Mouse (Mus musculus) heart, embryonic 10.5 days (tissue): ENCODE data around the gene Aldh1l1. TPM values are rescaled to one million over a fixed set of nuclear protein-coding genes. Genes with fewer than 3 reads are reported as not detected.
A peak's percentile ranks its signal among the peaks of the same experiment; 100 is the strongest.

ENCODE experiments used
- DNase-seq: peaks from one replicate; pipeline ENCODE4 v3.0.0-alpha.2; 2017; ENCODE audit warnings: low spot score
- H3K27ac ChIP-seq: fragments of 300-500 bp; sonication (generic); 2 replicates; pipeline ENCODE4 v1.5.1; 2016; ENCODE audit warnings: mild to moderate bottlenecking
- H3K27me3 ChIP-seq: fragments of 300-500 bp; sonication (generic); 2 replicates; pipeline ENCODE4 v1.6.1; 2016; ENCODE audit warnings: mild to moderate bottlenecking; ENCODE audit not compliant: poor library complexity, insufficient read depth, severe bottlenecking
- H3K36me3 ChIP-seq: fragments of 300-500 bp; sonication (generic); 2 replicates; pipeline ENCODE4 v1.6.1; 2016; ENCODE audit warnings: mild to moderate bottlenecking, moderate library complexity
- H3K4me1 ChIP-seq: fragments of 300-500 bp; sonication (generic); 2 replicates; pipeline ENCODE4 v1.6.1; 2016; ENCODE audit warnings: mild to moderate bottlenecking
- H3K4me3 ChIP-seq: fragments of 300-500 bp; sonication (generic); 2 replicates; pipeline ENCODE4 v1.5.1; 2016; ENCODE audit warnings: mild to moderate bottlenecking, moderate library complexity
- H3K9me3 ChIP-seq: fragments of 300-500 bp; sonication (generic); 2 replicates; pipeline ENCODE4 v1.6.1; 2016; ENCODE audit warnings: mild to moderate bottlenecking, moderate library complexity
- WGBS: fragments of 180-500 bp; shearing (Covaris S2); methylation state at CpG from one replicate; pipeline ENCODE4 v1.1.7; 2016; 5-methylcytosine and 5-hydroxymethylcytosine counted together
- polyA plus RNA-seq: library from polyadenylated mRNA; unstranded; fragments of >200 nt; fragmentation: Nextera tagmentation; extraction: Ambion mirVana; gene quantifications from 2 replicates; pipeline ENCODE4 v1.2.1, GENCODE M21; 2016

The Aldh1l1 gene
- polyA plus RNA-seq, 1 experiment from 2014 or later: 0.93 TPM

DNA sequence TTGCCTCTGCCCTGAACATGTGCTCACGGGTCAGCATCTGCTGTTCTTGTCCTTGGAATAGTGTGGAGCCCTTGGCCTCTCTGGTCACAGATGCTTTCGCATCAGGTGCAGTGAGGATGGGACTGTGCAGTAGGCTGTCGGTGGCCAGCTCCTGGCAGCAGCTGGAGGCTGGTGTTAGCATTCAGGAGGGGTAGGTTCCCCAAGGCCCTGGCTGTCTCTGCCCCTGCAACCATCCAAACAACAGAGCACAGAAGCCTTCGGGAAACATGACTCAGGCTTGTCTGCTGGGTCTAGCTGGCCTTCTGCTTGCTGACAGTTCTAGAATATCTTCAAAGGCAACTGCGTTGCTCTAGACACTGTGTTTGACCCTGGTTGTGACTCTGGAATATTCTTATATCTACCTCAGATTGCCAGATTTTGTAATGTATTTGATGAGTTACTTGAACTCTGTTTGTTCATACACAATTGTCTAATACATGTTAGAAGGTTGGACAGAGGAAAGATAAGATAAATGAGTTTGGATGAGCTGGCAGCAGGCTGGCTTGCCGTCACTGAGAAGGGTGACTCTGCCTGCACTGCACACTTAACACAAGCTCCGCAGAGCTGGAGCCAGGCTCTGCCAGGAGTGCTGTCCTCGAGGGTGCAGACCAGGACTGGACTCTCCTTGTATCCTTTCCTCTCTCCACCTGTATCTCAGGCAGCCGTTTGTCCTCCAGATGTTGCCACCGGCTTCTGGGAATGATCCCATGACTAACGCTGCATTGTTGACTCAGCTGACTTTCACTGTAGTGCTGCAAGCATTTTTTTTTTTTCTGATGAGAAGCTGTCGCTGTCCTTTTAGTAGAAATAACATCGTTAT is 79.4 kb downstream of the Aldh1l1 start:
- Histone ChIP-seq H3K36me3 (no peaks in the 10 kb centered on the region), H3K4me1 (peaks cover 24% of the 10 kb centered on the region; the same call in 1 of the 2 replicates), H3K4me3 (no peak overlapping the region), H3K27ac (no peak overlapping the region), H3K27me3 (peaks cover 33% of the 10 kb centered on the region; the same call in 1 of the 2 replicates), H3K9me3 (no peaks in the 10 kb centered on the region)
- 55% methylated on average over 13 of the region's 13 CpGs for WGBS
- no peak for DNase-seq

DNA sequence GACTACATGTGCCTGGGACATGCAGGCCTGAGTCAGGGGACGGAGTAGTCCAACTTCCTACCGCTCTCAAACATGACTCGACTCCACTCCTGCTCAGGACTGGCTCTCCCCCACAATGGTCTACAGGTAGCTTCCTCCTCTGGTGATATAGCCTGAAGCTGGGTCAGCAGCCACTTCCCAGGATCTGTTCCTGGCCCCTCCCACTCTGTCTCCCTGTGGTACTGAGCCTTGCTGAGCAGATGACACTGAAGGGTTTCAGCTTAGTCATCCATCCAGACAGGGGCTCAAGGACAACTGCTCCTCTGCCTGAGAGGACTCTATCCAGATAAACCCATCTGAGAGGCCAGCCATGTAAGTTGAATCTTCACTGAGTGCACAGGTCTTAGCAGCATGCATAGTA is 81.3 kb downstream of the Aldh1l1 start:
- 82% methylated on average over 3 of the region's 3 CpGs for WGBS
- Histone ChIP-seq H3K27ac (no peak overlapping the region), H3K9me3 (no peaks in the 10 kb centered on the region), H3K27me3 (peaks cover 33% of the 10 kb centered on the region; the same call in 1 of the 2 replicates), H3K4me3 (no peak overlapping the region), H3K4me1 (peaks cover 24% of the 10 kb centered on the region; the same call in 1 of the 2 replicates), H3K36me3 (no peaks in the 10 kb centered on the region)
- no peak for DNase-seq

DNA sequence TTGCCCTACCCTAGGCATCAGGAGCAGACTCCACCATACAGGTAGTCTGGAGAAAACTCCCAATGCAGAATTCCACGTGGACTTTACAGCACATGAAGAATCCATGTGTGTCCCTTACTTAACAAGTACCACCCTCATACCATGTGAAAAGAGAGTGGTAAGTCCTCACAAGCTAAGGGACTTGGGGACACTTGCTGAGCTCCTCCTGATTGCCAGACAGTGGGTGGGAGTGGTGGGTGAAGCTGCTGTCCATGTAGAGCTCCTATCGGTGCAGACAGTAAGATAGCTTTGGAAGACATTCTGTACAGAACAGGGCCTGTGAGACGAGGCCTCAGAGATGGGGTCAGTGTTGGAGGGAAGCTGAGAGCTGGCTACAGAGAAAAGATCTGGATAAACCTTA is 81.7 kb downstream of the Aldh1l1 start:
- WGBS: 62% methylated on average over 3 of the region's 3 CpGs
- no peak overlapping the region for H3K27ac ChIP-seq
- no peaks in the 10 kb centered on the region for H3K36me3 ChIP-seq
- no peak for DNase-seq
- no peaks in the 10 kb centered on the region for H3K9me3 ChIP-seq
- peaks cover 32% of the 10 kb centered on the region; the same call in 1 of the 2 replicates for H3K27me3 ChIP-seq
- peaks cover 24% of the 10 kb centered on the region; the same call in 1 of the 2 replicates for H3K4me1 ChIP-seq
- H3K4me3 ChIP-seq: no peak overlapping the region

DNA sequence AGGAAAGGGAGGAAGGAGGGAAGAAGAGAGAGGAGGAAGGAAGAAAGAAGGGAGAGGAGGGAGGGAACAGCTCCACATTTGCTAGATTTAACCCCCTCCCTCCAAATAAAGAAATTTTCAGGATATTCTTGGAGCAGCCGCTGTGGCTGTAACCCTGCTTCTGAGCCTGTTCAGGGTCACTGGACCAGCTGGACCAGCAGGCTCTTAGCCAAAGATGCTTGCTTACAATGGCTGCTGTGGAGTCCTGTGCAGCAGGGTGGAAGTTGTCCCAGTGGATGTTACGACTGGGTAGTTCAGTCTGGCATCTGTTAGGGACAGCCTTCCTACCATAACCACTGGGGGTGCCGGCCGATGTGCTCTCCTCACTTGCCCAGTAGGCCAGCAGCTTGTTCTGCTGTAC is 82.5 kb downstream of the Aldh1l1 start:
- no peak for DNase-seq
- H3K27ac ChIP-seq: no peak overlapping the region
- no peak overlapping the region for H3K4me3 ChIP-seq
- H3K36me3 ChIP-seq: no peaks in the 10 kb centered on the region
- H3K9me3 ChIP-seq: no peaks in the 10 kb centered on the region
- peaks cover 24% of the 10 kb centered on the region; the same call in 1 of the 2 replicates for H3K4me1 ChIP-seq
- WGBS: 79% methylated on average over 4 of the region's 4 CpGs
- H3K27me3 ChIP-seq: peaks cover 32% of the 10 kb centered on the region; the same call in 1 of the 2 replicates

DNA sequence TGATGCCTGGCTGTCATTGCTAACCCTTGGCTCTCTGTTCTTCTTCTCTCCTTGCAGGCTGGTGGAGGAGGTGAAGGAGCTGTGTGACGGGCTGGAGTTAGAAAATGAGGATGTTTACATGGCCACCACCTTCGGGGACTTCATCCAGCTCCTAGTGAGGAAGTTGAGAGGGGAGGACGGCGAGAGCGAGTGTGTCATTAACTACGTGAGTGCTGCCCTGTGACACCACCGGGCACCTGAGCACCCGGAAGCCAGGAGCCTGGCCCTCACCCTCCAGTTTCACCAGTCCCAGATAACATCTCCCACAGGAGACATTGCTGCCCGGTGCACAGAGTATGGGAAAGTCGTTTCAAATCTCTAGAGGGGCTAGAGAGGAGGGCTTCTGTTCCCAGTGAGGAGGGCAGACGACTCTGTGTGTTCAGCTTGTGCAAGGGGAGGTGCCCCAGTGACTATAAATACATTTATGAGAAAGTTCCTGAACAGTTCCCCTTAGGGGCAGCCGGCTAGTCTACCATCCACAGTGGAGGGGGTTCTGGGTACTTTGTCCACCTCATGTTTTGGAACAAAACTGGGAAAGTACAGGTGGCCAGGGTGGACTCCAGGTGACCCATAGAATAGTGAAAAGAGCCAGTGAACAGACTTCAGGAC is 83.6 kb downstream of the Aldh1l1 start:
- Histone ChIP-seq H3K4me1 (peaks cover 14% of the 10 kb centered on the region; the same call in 1 of the 2 replicates), H3K9me3 (no peaks in the 10 kb centered on the region), H3K27ac (no peak overlapping the region), H3K4me3 (no peak overlapping the region), H3K36me3 (no peaks in the 10 kb centered on the region), H3K27me3 (peaks cover 32% of the 10 kb centered on the region; the same call in 1 of the 2 replicates)
- no peak for DNase-seq
- 62% methylated on average over 12 of the region's 12 CpGs for WGBS

DNA sequence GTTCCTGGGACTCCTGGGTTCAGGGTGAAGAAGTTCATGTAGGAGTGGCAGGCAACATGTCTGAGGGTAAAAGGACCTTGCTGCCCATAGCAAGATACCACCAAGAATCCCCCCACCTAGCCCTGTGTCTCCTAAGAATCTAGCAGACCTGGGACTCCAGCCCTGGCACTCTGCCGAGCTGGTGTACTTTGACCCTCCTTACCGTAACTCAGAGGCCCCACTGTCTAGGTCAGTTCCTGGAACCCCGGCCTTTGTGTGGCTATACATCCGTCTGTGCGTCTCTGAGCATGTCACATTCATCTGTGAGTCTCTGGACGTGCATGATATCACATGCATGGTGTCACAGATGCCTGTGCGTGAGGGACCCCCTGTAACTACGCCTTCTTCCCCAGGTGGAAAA is 84.2 kb downstream of the Aldh1l1 start:
- H3K36me3 ChIP-seq: no peaks in the 10 kb centered on the region
- no peak overlapping the region for H3K27ac ChIP-seq
- no peaks in the 10 kb centered on the region for H3K9me3 ChIP-seq
- peaks cover 32% of the 10 kb centered on the region; the same call in 1 of the 2 replicates for H3K27me3 ChIP-seq
- H3K4me1 ChIP-seq: peaks cover 8% of the 10 kb centered on the region; the same call in 1 of the 2 replicates
- no peak overlapping the region for H3K4me3 ChIP-seq
- WGBS: 78% methylated on average over 8 of the region's 8 CpGs
- DNase-seq: no peak

DNA sequence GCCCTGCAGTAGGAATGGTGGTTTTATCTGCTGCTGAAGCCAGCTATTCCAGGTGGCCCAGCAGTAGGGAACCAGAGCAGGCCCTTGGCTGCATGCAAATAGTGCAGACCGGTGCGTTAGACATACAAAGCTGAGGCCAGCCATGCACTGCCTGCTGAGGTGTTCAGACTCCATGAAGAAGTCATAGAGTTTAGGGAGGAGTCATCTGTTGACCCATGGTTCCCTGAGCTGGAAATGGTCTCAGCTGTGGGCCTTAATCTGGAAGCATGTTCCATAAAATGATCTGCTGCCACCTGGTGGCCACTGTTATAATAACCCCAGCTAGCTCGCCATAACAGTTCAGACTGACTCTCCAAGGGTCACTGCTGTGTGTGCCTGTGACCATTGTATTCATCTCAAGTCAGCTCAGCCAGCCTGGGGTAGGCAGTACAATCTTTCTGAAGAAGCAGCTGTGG is 89.1 kb downstream of the Aldh1l1 start:
- no peaks in the 10 kb centered on the region for H3K36me3 ChIP-seq
- WGBS: 44% methylated on average over 3 of the region's 3 CpGs
- H3K4me3 ChIP-seq: no peak overlapping the region
- peaks cover 16% of the 10 kb centered on the region; the same call in 1 of the 2 replicates for H3K4me1 ChIP-seq
- H3K9me3 ChIP-seq: no peaks in the 10 kb centered on the region
- H3K27ac ChIP-seq: no peak overlapping the region
- H3K27me3 ChIP-seq: peaks cover 12% of the 10 kb centered on the region; the same call in 1 of the 2 replicates
- peak; percentile 86 for DNase-seq

DNA sequence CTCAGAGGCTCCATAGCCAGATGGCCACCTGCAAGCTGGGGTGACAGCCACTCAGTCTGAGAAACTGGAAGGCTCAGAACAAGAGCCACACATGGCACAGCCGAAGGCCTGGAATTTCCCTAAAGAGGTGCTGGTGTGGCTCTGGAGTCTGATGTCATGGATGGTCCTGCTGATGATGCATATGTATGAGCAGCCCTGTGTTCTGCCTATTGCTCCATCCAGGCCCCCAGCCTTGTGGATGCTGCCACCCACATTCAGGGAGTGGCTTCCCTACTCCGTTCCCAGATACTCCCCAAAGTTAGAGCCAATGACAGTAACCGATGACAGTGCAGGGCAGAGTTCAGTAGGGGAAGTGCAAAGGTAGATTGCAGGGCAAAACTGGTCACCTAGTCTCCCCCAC is 91.9 kb downstream of the Aldh1l1 start:
- 51% methylated on average over 3 of the region's 3 CpGs for WGBS
- H3K36me3 ChIP-seq: no peaks in the 10 kb centered on the region
- no peak overlapping the region for H3K27ac ChIP-seq
- no peak overlapping the region for H3K4me3 ChIP-seq
- H3K4me1 ChIP-seq: peaks cover 16% of the 10 kb centered on the region; the same call in 1 of the 2 replicates
- H3K27me3 ChIP-seq: peaks cover 11% of the 10 kb centered on the region; the same call in 1 of the 2 replicates
- no peaks in the 10 kb centered on the region for H3K9me3 ChIP-seq
- DNase-seq: no peak

GRCm38 (mm10) chr6:90582331-90582730 is 96.1 kb downstream of the Aldh1l1 start:
- Histone ChIP-seq H3K9me3 (no peaks in the 10 kb centered on the region), H3K27ac (no peak overlapping the region), H3K4me3 (no peak overlapping the region), H3K4me1 (peaks cover 16% of the 10 kb centered on the region; the same call in 1 of the 2 replicates), H3K27me3 (peaks cover 11% of the 10 kb centered on the region; the same call in 1 of the 2 replicates), H3K36me3 (no peaks in the 10 kb centered on the region)
- no peak for DNase-seq
- 74% methylated on average over 2 of the region's 2 CpGs for WGBS

- Histone ChIP-seq H3K27me3 (peaks cover 15% of the 10 kb centered on the region; the same call in 1 of the 2 replicates), H3K27ac (no peak overlapping the region)
- 59% methylated on average over 5 of the region's 5 CpGs for WGBS
These were observed 101.9 kb downstream of the Aldh1l1 start for GRCm38 (mm10) chr6:90588113-90588512.

GRCm38 (mm10) chr6:90590707-90591106 is 104.5 kb downstream of the Aldh1l1 start:
- DNase-seq: no peak
- WGBS: 76% methylated on average over 1 of the region's 1 CpGs
- Histone ChIP-seq H3K27ac (no peak overlapping the region), H3K4me3 (no peak overlapping the region), H3K4me1 (peaks cover 5% of the 10 kb centered on the region), H3K27me3 (peaks cover 15% of the 10 kb centered on the region; the same call in 1 of the 2 replicates), H3K9me3 (0 out of 2 replicates have a peak, but pooled peaks cover 5% of the 10 kb centered on the region), H3K36me3 (no peaks in the 10 kb centered on the region)

More at GRCm38 (mm10) chr6:90588113-90588512, 101.9 kb downstream of the Aldh1l1 start:
- no peaks in the 10 kb centered on the region for H3K9me3 ChIP-seq
- H3K4me3 ChIP-seq: no peak overlapping the region
- no peak for DNase-seq
- H3K36me3 ChIP-seq: no peaks in the 10 kb centered on the region
- peaks cover 5% of the 10 kb centered on the region for H3K4me1 ChIP-seq

GRCm38 (mm10) chr6:90594972-90595371 is 108.7 kb downstream of the Aldh1l1 start:
- Histone ChIP-seq H3K27me3 (peaks cover 15% of the 10 kb centered on the region; the same call in 1 of the 2 replicates), H3K4me3 (no peak overlapping the region), H3K27ac (no peak overlapping the region), H3K36me3 (no peaks in the 10 kb centered on the region), H3K4me1 (peaks cover 5% of the 10 kb centered on the region), H3K9me3 (0 out of 2 replicates have a peak, but pooled peaks cover 5% of the 10 kb centered on the region)
- no peak for DNase-seq
- 87% methylated on average over 1 of the region's 1 CpGs for WGBS
